Mouse (Mus musculus) CD4-positive naive resting alpha-beta T cell, adult 76 days (primary cell): ENCODE data around the gene Suclg2. TPM values are rescaled to one million over a fixed set of nuclear protein-coding genes. Genes with fewer than 3 reads are reported as not detected.

Experiments used
- total RNA-seq: library from RNA; stranded (reverse); gene quantifications from one replicate; pipeline ENCODE4 v1.2.4, GENCODE M21; 2023

Gene Suclg2
- 41.3 TPM for total RNA-seq

DNA sequence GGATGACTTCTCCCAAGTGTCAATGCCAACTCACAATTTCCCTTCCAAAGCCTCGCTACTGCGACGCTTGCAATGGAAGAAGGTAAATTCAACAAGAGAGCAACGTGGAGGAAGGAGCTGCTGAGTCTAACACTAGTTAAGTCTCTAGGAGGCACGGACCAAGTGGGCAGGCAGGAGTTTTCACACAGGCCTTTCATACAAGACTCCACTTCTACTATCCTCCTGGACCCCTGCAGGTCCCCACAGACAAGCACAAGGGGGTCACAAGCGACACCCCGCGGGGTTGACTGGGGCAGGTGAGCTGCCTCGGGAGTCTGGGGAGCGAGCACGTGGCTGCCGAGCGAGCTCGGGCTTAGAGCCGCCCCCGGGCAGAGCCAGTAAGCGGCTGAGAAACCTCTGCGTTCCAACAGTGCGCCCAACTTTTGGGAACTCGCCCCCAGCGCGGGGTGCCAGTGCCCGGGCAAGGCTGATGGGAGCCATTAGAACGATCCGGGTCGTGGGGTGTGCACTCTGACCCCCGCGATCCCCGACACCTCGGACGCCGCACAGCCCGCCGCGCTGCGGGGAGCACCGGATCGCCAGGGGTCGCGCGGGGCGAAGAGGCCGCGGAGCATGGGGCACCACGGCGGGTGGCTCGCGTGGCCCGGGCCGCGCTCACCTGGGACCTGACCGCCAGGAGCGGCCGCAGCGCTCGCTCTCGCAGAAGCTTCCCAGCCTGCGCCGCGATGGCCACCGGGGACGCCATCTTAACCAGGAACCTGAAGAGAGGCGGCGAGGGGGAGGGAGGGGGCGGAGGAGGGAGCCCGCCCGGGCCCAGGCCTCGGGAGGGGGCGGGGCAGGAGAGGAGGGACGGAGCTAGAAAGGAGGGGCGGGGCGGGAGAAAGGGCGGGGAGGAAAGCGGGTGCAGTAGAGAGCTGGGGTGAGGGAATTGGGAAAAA lies at the start of gene Suclg2:
Gene Suclg2 (minus strand): TSS at position 770 of the 938 bp plus-strand sequence.

